Mouse (Mus musculus) right cerebral cortex, adult 2 months (tissue): ENCODE measurements at regions not wholly inside any gene's neighbourhood (a gene's known extent, or its start where the extent isn't known, plus 50 kb on each side); places are given as distances from the start of the nearest gene placed in this dataset.
"Not testable (repeated sequence)": the region's sequence is repeated elsewhere in the genome, so short reads cannot be mapped to it uniquely, and the experiment has no call there.

Experiments
- DNase-seq, 2 experiments: peaks; one replicate each; pipeline ENCODE4 v3.0.0; 2021 to 2022; ENCODE audit warnings: low spot score in 2 of 2

DNA sequence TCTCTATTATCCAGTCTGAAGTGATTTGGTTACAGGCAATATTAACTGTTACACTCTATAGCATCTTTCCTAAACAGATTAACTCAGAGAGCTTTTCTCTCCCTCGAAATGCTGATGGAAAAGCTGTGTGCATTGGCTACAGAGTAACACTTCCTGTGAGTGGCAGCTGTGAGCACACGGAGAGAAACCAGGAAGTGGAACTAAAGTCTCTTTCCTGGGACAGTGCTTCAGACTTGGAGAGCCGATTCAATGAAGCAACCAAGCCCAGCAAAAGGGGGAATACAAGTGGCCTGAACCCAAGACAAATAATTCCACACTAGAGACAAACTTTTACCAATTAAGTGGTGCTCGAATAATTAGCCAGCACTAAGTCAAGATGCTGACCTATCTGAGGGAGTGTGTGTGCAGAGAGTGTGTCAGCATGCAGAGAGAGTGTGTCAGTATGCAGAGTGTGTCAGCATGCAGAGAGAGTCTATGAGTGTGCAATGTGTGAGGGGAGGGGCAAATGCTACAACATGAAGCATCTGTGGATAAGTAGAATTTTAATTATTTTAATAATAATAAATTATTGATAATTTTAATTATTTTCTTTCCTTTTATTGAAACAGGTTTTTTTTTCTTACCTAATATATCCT lies 74.9 kb upstream of the 1110032F04Rik start:
- no peak for DNase-seq

DNA sequence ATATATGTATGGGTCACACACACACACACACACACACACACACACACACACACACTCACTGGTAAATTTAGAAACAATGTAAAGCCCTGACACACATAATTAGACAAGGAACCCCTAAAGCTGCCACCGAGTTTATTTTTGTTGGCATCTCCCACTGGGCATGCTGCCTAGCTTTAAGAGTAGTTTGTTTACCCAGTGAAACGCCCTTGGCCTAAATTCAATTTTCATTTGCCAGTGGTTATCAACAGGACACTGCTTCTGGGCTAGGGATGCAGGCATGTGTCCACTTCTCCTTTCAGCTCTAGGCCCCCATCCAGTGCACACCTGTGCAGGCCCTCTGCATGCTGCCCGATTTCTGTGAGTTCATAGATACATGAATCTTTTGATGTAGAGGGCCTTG lies 73.7 kb upstream of the 1110032F04Rik start:
- no peak for DNase-seq

DNA sequence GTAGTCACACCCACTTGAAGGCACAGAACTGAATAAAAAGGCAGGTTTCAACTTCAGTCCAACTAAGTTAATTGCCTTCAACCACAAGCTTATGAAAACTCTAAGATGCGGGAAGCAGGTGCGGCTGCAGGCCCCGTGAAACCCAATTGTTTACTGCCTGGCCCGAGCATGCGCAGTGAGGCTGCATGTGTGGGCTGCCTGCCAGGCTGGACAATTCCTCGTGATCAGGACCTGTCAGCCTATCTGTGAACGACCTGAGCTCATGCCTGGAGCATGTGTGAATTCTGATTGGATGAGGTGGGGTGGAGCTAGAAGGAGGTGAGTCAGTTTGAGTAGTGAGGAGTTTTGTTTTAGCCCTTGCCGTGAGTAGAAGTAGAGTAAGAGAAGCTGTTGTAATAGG lies 71.0 kb upstream of the 1110032F04Rik start:
- not testable (repeated sequence) for DNase-seq

DNA sequence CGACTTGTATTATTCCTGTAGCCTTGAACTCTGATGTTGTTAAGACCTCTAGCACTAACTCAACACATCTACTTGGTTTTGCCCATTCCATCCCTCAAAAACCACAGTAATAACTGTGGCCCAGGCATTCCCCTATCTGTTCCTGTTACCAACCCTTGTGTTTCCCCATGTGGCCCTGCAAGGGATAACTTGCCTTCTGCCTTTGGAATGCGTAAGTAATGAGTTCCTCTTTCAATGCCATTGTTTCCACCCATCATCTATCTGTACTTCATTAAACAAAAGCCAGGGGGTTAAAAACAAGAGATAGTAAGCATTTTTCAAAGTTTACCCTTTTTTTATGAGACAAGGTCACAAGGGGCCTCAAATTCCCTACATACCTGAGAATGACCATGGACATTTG lies 60.5 kb upstream of the 1110032F04Rik start:
- no peak for DNase-seq

DNA sequence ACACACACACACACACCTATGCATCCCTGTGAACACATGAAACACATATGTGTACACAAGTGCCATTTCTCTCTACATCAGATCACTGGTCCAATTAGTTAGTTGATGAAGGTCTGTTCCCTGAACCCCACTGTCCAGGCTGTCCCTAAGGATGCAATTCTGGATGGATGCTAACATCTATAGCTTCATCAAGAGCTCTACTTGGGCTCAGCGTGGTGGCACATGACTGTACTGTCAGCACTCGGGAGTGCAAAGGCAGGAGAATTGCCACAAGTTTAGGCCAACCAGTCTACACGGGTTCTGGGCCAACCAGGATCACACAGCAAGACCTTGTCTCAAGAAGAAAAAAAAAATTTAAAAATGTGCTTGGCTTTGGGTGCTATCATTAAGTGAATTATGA lies 55.9 kb upstream of the 1110032F04Rik start:
- DNase-seq = no peak

DNA sequence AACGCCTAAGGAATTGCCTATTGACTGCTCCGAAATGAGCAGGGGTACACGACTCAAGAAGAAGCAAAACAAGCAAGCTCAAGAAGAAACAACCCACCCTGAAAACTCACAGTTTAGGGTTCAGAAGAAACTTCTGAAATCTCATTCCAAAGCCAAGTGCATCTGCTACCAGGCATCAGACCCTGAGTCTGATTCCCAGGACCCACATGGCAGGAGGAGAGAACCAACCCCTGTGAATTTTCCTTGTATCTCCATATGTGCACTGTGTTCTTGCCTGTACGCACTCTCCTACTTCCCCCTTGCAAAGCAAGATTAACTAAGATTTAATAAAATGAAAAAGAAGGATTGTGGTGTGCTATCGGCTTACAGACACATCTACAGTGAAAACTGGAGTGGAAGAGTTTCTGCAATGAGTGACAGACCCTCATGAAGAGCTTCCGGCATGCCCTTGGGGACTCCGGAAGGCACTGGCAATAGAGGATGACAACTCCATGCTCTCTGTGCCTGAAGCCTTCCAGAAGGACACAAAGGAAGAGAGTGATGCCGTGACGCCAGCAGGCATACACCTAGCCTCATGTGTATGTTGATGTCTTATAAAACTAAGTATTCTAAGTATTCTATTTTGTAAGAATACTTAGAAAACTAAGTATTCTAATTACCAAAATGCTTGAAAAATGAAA lies 55.2 kb upstream of the 1110032F04Rik start:
- no peak for DNase-seq

DNA sequence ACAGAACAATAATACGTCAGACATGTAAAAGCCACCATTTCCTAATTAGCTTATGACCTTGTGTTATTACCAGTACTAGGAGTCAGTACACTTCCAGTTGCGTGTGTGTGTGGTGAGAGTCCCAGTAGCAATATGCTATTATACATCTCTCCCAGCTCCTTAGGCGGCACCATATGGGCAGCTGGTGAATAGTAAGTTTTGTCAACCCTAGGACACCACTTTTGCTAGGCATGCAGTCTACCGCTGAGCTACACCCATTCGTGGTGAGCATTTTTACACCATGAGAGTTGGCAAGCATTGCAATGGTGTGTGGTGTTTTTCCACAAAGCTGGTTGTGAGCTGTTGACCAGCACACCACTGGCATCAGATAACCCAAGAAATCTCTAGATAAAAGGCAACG lies 53.8 kb upstream of the 1110032F04Rik start:
- no peak for DNase-seq

DNA sequence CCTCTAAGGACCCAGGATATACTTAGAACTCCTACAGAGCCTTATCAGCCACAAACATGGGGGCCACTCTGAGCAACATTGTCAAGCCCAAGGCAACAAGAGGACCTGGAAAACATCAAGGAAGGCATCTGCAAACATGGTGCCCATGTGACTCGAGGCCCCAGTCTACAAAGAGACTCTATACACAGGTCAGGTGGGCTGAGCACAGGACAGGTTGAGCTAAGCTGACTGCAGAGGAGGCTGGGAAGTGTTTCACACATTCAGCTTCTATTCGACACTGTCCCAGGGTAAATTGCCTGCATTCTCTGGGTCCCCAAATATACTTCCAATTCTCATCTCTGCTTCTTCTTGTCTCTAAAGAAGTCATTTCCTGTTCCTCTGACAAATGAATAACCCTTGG lies 52.1 kb upstream of the 1110032F04Rik start:
- no peak for DNase-seq
